Mouse (Mus musculus): ENCODE data around the gene Micu2. TPM values are rescaled to one million over a fixed set of nuclear protein-coding genes. Genes with fewer than 3 reads are reported as not detected.
"Not testable (repeated sequence)": the region's sequence is repeated elsewhere in the genome, so short reads cannot be mapped to it uniquely, and the experiment has no call there.

The Micu2 gene
- total RNA-seq, 2 experiments from 2014 or later, result 23.4 to 25.4 TPM

DNA sequence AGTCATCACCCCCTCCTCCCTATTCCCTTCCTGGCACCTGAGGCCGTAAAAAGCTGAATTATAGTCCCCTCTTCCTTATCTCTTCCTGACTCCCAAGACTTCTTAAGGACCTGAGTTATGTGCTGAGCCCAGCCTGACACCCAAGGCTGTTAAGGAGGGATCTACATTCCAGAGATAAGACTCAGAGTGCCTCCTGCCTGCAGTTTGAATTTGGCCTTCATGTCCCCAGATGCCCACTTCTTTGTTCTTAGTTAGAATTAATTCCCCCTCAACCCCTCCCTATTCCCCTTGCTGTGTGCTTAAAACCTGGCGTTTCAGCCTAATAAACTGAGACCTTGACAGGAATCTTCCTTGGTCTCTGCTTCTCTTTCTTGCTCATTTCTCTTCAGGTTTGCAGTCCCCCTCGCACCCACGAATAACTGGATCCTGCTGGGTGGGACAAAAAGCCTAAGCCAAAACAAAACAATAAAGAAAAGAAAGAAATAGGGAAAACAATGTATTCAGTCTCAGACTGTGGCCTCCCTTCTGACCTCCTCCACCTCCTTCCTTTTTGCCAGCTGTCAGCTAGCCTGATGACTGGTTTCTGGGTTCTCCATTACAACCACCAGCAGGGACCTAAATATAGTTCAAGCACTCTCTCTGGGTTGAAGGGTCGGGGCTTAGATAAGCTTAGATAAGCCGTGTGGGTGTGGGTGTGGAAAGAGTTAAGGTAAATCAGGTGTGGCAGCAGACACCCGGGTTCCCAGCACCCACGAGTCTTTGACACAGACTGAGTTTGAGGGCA lies 102.8 kb downstream of the Micu2 start:
- DNase-seq (ENCODE audit: low spot score in 2 of 2), result not testable (repeated sequence)

DNA sequence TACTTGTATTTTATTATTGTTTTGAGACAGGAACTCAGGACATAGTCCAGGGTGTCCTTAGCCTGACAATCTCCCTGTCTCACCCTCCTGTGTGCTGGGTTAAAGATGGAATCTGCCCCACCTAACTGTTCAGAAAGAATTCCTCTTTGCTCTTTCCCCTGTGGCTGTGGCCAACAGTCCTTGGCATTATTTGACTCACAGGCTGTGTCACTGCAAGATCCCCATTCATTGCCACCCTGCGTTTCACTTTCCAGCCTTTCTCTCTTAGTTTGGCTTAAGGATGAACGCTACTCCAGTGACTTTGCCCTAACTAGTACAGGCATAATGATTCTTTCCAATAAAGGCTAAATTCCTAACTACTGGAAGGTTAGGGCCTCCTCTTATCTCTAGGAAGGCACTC lies 104.7 kb downstream of the Micu2 start:
- DNase-seq (ENCODE audit: low spot score in 2 of 2), result no peak

DNA sequence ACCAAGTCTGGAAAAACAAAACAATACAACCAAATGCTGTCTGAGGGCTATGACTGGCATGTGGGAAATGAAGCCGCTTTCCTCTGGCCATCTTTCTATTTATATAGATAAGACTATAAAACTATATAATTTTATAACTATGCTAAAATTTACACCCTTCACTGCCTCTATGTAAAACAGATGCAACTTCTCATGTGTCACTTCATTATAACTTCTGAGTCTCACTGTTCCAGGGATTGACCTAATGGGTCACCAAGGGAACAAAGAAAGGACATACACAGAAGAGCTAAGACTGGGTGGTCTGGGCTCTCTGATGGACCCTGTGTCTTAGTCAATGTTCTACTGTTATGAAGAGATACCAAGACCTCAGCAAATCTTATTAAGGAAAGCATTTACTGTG lies 106.1 kb downstream of the Micu2 start:
- DNase-seq (ENCODE audit: low spot score in 2 of 2), result no peak

DNA sequence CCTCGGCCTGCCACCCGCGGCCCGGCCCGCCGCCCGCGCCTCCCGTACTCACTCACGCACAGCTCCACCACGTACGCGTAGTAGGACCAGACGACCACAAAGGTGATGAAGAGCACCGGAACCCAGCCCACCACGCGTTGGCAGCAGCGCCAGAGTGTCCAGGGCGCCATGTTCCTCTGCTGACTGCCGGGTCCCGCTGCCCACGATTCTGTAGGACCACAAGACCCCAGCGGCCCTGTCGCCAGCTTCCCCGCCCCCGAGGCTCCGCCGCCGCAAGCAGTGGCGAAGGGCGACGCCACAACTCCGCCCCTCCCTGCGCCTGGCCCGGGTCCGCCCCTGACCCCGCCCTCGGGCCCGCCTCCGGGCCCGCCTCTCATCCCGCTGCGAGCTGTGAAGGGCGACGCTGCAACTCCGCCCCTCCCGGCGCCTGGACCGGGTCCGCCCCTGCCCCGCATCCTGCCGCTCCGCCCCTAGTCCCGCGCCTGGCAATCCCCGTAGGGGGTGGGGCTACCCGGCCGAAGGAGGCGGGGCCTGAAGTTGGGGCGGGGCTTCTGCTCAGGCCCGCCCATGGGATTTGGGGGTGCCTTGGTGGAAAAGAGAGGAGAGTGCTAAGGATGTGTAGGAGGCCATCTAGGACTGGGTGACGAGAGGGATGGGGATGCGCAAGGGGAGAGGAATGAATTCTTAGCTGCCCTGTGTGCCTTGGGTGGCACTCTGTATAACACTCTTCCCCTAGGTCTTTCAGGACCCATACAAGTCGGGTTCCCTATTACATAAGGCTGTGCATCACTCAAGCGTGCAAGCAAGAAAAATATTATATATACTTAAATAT lies 108.8 kb downstream of the Micu2 start, which contains the start of gene Zdhhc20:
TSS of gene Zdhhc20 (minus strand) at position 266 of the 832 bp plus-strand sequence.
- DNase-seq (ENCODE audit: low spot score in 2 of 2), result peak; percentile 91 to 96

DNA sequence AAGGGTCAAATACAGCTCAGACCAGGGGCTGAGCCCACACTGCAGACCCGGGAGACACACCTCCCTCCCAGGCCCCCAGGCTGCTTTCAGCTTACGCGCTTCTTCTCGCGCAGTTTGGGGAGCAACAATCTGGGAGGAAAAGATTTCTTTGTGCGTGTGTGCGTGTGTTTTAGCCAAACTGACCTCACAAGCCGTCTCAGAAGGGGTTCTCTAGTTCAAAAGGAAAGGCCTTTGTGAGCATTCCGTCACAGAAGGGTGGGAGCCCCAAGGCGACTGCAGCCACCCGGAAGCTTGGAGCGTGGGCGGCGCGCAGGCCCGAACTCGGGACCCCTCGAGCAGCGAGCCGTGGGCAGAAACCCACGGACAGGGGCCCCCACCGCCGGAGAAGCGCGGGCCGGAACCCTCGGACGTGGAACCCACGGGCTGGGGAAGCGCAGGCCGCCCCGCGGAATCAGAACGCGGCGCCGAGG lies 109.5 kb downstream of the Micu2 start:
- peak in 1 of 2 experiments; percentile 31 for DNase-seq (ENCODE audit: low spot score in 2 of 2)

DNA sequence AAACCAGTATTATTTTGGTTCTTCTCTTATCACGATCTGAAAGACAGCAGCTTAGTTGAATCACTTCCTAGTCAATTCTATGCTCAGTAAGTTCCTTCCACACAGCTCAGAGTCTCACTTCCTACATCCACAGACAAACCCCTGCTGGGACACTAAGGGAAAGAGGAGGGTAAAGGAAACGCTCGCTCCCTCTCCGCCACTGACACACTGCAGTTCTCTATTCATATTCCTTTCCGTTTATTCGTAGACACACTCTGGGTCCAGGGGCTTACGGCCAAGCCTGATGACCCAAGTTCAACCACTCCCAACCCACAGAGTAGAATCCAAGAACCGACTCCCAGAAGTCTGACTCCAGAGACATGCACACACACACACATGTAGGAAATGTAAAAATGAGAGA lies 111.9 kb downstream of the Micu2 start:
- no peak for DNase-seq (ENCODE audit: low spot score in 2 of 2)

DNA sequence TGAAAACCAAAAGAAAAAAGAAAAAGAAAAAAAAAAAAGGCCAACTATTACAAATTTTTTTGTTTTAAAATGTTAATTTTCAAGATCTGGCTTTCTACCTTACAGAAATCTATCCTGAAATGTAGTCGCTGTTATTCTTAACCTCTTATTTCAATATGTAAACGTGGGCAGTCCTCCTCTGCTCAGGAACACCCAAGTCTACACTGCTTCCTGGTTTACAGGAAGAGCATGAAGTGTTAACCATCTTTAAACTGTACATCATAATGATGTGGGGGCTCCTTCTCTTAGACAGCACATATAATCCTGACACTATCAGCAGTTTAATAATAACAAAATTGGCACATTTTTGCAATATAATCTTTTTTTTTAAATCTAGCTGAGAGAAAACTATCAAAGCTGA lies 113.0 kb downstream of the Micu2 start:
- no peak for DNase-seq (ENCODE audit: low spot score in 2 of 2)

DNA sequence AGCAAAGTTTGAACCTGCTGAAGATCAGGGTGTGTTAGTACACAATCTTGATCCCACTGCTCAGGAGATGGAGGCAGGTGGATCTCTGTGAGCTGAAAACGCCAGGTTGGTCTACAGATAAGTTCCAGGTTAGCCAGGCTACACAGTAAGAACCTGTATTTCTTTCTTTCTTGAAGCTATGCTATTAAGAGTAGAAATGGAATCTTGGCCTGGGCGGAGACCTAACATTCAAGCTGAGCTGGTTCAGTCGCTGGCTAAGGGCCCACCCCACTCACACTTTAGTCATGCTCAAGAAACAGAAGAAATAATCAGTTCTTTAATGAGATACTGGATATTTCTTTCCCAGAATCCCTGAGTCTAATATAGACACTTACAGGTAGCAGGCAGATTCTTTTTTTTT lies 115.7 kb downstream of the Micu2 start:
- no peak for DNase-seq (ENCODE audit: low spot score in 2 of 2)

DNA sequence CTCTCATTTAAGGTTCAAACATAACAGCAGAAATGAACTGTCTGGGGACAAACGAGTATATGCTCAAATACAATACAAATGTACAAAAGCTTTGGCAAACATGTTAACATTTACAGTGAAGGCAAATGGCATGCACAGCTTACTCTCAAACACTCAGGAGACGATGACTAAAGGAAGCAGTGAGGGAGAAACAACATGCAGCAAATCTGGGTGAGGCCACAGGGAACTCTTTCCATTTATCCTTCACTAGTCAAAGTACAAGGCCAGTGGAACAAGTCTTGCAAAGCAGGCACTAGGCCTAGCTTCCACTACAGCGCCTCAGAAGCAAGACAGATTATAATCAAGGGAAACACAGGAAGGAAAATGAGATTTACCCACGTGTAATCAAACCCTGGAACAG lies 116.3 kb downstream of the Micu2 start:
- DNase-seq (ENCODE audit: low spot score in 2 of 2), result no peak

DNA sequence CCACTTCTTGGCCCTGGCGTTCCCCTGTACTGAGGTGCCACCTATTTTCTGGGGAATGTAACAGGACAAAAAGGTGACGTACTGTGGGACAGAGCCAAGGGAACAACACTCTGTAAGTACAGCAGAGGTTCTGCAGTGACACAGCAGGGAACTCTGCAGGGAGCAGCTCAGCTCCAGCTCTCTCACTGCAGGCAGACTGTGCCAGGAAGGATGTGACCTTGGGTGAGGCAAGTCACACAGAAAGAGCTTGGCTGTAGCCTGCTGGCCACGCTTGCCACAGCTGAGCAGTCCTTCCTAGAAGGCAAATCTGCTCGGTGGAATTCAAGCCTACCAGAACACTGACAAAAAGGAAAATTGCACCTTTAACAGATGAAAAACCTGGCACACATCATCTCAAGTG lies 117.3 kb downstream of the Micu2 start:
- DNase-seq (ENCODE audit: low spot score in 2 of 2), result peak in 1 of 2 experiments; percentile 23

DNA sequence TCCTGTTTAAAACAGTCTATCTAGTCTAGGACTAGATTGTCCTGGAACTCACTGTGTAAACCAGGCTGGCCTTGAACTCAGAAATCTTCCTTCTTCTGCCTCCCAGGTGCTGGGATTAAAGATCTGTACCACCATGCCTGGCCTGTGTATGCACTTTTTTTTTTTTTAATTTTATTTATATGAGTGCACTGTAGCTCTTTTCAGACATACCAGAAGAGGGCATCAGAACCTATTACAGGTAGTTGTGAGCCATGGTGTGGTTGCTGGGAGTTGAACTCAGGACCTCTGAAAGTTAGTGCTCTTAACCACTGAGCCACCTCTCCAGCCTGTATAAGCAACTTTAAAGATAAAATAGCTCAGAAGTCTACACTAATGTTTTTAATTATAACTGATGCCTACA lies 118.0 kb downstream of the Micu2 start:
- no peak for DNase-seq (ENCODE audit: low spot score in 2 of 2)

DNA sequence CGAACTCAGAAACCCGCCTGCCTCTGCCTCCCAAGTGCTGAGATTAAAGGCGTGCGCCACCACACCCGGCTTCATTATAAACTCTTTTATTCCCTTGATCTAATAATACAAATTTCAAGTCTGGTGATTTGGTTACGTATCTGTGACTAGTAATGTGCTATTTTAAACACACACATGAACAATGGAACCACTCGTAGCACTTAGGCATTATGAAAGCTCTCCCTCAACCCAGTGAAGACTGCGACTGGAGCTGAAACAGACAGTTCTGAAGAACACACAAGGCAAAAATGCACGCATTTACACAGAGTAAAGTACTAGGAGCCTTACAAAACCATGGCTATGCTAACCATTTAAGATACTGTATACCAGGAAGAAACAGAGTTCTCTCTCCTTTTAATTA lies 121.1 kb downstream of the Micu2 start:
- no peak for DNase-seq (ENCODE audit: low spot score in 2 of 2)

DNA sequence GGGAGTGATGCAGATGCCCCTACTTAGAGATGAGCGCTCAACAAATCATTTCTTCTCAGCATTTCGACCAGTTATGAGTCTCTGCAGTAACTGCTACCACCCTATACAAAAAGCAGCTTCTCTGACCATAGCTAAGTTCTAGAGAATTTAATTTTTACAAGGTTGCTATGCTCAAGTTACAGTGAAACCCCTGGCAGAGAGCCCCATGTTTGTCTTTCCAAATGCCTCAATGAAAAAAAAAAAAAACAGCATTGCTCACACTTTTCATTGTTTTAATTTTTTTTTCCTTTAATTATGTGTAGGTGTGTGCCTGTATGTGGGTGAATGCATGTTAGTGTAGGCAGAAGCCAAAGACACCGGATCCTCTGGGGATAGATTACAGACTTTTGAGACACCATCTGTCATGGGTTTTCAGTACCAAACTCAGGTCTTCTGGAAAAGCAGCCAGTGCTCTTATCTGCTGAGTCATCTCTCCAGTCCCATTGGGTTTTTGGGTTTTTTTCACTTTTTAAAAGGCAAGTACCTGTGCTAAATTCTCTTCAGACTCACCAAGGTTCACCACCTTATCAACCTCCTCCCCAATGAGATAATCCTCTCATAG lies 132.3 kb downstream of the Micu2 start:
- no peak for DNase-seq (ENCODE audit: low spot score in 2 of 2)

Other genes with a start within 250 kb of the Micu2 start
- gene Lats2, start 240.9 kb downstream of the Micu2 start, total RNA-seq (2021), result 10 to 100 TPM; 18.2 to 21.3 TPM
- gene Sap18, start 201.1 kb downstream of the Micu2 start, total RNA-seq (2021), result 10 to 100 TPM; 56.5 to 62.8 TPM
- gene Ska3, start 173.1 kb downstream of the Micu2 start, total RNA-seq (2021), result under 1 TPM; 0.37 to 0.42 TPM
- 10 to 100 TPM; 50.5 to 61.8 TPM for gene Mrpl57, start 173.0 kb downstream of the Micu2 start, total RNA-seq (2021)
- 10 to 100 TPM; 34.7 to 38.0 TPM for gene Zdhhc20, start 109.0 kb downstream of the Micu2 start, total RNA-seq (2021)
- gene Fgf9, start 71.3 kb upstream of the Micu2 start, total RNA-seq (2021), result 10 to 100 TPM; 22.5 to 25.3 TPM

Measured in left cerebral cortex, adult 18-20 months (tissue).